Mouse (Mus musculus) G1E (cell line): ENCODE results near the gene Fut7.

ENCODE experiments used
- CTCF ChIP-seq: IDR thresholded peaks from 2 replicates; pipeline ENCODE4 v1.5.1; 2012; ENCODE audit warnings: low read depth, low read length, inconsistent platforms, mixed read lengths
- GATA1 ChIP-seq: IDR thresholded peaks from 2 replicates; pipeline ENCODE4 v1.6.1; 2012; ENCODE audit warnings: borderline replicate concordance, low read length, inconsistent platforms, mixed read lengths
- GATA2 ChIP-seq: IDR thresholded peaks from 2 replicates; pipeline ENCODE4 v1.6.1; 2012; ENCODE audit warnings: low read depth, low read length, inconsistent platforms, borderline replicate concordance
- POLR2AphosphoS5 ChIP-seq: IDR thresholded peaks from 2 replicates; pipeline ENCODE4 v1.6.1; 2012; ENCODE audit warnings: low read depth, low read length, inconsistent platforms; ENCODE audit not compliant: insufficient replicate concordance
- TAL1 ChIP-seq: conservative IDR thresholded peaks from 2 replicates; pipeline ENCODE4 v1.6.1; 2012; ENCODE audit warnings: low read depth, low read length, inconsistent platforms, mixed read lengths

DNA sequence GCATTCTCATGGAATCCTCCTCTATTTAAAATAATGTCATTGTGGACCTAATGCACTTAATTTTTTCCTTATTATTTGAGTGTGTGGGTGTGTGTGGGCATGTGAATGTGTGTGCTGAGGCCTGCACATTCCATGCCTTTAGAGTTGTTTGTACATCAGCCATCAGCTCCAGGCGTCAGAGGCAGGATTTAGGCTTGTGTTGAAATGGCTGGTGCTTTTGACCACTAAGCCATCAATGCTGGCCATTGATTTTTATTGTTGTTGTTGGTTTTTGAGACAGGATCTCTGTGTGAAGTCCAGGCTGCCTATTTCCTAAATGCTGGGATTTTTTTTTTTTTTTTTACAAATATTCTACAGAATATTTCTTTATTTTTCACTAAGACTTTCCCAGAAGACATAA is 29.9 kb downstream of the Fut7 start:
- TF ChIP-seq CTCF (no peak), GATA1 (no peak), TAL1 (no peak), POLR2AphosphoS5 (no peak), GATA2 (no peak)
